Mouse (Mus musculus) thymus, postnatal 0 days (tissue): Measurements from ENCODE around the gene Anln. TPM values are rescaled to one million over a fixed set of nuclear protein-coding genes. Genes with fewer than 3 reads are reported as not detected.
"Not testable (repeated sequence)": the region's sequence is repeated elsewhere in the genome, so short reads cannot be mapped to it uniquely, and the experiment has no call there.

Experiments
- DNase-seq: peaks from one replicate; pipeline ENCODE4 v3.0.0-alpha.2; 2015; ENCODE audit warnings: low spot score
- polyA plus RNA-seq: library from polyadenylated mRNA; unstranded; fragments of >200 nt; fragmentation: Nextera tagmentation; extraction: Ambion mirVana; gene quantifications from 2 replicates; pipeline ENCODE4 v1.2.1, GENCODE M21; 2015

Anln gene
- polyA plus RNA-seq, result 20.1 and 20.7 TPM in 2 replicates

DNA sequence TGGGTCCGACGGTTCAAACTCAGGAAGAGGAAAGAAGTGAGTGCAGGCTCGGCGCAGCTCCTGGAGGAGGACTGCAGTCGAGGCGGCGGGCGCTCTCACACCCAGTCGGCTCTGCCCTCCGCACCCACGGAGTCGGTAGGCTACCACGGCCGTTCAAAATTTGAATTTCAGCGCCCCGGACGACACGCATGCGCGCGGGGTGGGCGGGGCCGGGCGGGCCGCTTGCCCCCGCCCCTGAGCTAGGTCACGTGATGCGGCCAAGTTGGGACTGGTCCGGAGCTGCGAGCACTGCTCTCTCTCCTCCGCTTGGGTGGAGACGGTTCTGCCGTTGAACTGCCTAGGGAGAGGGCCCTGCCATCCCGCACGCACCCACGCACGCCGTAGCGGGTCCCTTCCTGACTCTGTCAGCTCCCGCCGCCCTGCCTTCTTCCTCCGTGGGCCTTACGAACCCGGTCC lies at the start of gene Anln:
TSS of gene Anln (minus strand) at position 168 of the 456 bp plus-strand sequence.
- peak; percentile 94 for DNase-seq

DNA sequence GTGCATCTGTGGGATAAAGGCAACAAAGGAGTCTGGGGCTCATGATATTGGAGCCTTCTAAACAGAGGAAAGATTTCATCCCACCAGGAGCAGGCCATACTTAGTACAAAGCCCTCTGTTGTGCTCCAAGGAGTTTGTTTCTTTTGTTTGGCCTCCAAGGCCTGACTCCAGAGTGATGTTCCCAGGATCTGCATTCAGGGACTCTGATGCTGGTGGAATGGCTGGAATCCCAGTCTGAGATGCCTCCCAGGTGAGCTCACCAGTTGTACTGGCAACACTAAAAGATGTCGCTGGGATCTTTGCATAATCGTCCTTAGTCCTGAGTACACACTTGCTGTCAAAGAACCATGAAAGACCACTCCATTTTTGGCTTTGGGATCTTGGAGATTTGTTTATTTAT lies 45.1 kb upstream of the Anln start:
- no peak for DNase-seq

DNA sequence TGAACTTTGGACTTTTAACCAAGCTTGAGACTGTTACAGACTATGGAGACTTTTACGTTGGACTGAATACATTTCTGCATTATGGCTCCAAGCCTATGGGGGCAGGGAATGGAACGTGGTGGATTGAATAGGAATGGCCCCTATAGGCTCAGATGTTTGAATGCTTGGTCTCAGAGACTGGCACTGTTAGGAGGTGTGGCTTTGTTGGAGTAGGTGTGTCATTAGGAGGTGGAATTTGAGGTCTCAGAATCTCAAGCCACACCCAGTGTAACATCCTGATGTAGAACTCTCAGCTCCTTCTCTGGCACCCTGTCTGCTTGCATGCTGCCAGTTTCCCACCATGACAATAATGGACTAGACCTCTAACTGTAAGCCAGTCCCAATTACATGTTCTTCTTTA lies 44.2 kb upstream of the Anln start:
- no peak for DNase-seq

DNA sequence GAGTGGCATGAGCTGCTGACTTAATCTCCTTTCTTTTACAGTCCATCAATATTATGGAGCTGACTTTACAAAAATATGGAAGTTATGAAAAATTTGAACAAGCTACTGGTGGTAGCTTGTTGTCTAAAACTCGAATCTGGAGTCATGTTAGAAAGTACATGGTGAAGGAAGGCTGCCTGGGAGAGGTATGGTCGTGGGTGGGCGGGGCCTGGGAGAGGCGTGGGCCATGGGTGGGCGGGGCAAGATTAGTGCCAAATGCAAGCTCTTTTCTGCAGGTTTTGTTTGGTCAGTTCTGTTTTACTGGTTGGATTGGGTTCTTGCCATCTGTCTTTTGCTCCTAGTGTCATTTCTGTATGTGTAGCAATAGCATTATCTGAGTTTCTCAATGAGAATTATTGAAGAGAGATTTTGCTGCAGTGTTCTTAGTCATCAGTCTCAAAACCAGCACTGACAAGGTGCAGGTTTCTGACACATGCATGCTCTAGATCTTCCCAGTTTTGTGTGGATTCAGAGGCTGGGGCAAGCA lies 41.4 kb upstream of the Anln start:
- DNase-seq, result peak; percentile 55

DNA sequence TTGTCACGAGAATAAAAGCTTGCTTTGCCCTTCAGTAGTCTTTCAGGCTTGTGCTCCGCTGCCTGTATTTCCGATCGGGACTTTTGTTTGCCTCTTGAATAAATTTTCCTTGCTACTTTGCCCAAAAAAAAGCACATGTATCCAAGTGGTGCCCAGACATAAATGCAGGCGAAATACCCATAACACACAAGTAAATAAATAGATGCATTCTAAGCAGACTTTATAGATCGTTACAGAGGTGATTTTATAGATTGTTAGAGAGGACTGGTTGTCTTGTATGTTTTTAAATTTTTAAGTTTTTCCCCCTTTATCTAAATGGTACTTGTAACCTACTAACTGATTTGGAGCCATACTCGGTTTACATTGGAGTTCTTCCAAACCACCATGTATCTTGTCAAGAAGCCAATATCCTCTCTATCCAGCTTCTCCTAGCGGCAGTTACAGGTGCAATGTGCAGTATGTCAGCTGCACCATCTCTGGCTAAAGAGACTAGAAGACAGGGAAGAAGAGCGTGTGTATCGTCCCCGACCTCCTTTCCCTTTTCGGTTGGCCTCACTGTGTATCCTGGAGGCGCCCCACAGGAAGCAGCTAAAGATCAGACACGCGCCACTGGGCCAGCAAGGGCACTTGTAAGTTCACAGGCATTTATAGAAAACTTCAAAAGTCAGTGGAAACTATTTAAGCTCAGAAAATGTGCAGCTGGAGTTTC lies 40.7 kb upstream of the Anln start:
- DNase-seq, result peak; percentile 75

DNA sequence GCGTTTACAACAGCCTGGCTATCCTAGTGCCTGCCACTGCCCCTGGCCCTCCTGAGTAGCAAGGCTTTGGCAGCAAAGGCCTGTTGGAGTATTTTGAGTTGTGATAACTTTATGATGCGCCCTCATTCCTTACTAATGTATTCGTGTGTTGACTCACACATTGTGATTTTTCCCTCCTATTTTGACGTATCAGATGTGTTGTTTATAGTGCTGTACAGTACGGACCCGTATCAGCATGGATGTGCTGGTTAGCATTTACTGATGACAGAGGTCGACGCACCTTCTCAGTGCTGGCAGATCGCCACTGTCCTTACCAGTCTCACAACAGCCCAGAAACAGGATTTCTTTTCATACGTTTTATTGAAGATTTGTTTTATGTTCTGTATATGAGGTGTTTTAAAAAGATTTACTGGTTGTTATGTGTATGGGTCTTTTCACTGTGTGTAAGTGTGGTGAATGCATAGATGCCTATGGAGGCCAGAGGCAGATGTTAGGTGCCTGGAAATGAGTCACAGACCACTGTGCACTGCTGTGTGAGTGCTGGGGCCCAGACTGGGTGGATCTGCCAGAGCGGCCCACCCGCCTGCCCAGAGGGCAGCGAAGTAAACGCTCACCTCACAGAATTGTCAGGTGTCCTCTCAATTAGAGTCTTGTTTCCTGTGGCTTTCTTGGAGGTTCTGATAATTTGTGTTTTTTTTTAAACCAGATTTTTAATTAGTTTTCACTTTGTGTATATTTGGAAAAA lies 39.9 kb upstream of the Anln start:
- no peak for DNase-seq

DNA sequence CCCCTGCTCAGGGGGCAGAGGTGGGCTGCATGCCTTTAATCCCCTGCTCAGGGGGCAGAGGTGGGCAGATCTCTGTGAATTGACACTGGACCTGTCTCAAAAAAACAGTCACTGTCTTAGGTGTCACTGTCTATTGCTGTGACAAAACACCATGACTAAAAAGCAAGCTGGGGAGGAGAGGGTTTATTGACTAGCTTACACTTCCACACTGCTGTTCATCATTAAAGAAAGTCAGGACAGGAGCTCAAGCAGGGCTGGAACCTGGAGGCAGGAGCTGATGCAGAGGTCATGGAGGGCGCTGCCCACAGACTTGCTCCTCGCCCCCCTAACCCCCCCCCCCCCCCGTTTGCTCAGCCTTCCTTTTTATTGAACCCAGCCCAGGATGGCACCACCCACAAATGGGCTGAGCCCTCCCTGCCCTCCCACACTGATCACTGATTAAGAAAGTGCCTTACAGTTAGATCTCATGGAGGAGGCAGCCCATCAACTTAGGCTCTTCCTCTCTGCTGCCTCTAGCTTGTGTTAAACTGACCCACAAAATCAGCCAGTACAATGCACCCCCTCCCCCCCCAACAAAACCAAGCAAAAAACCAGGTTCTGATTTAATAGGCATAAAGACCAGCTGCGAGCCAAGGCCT lies 39.2 kb upstream of the Anln start:
- no peak for DNase-seq

DNA sequence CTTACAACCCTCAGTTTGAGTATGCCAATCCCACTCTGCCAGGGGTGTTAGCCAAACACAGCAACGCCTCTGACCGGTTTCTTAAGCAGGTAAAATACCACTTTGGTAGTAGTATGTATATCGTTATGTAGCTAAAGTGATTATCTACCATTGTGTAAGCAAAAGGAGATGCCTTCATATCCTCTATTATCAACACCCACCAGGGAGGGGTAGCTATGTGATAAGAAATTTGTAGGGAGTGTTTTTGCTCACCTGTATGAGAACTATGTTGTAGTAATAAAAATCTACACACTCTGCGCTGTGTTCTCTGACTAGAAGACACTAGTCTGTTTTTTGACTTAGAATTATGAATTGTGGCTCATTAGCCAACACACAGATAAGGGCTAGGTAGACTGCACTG lies 35.7 kb upstream of the Anln start:
- DNase-seq, result no peak

DNA sequence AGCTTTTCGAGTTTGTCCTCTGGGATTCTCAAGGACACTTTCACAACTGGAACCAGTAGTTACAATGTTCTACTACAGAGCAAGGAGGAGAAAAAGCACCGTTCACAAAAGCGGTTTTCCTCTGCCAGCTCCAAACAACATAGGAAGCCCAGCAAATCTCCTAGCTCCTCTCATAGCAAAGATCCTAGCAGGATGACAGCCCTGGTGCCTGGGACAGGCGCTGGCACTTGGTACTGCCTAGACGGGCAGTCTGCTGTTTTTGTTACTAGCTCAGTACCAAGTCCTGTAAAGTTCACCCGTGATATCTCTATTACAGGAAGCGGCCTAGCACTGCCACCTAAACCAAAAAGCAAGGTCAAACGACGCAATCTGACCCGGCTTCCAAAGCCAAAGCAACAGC lies 35.2 kb upstream of the Anln start:
- DNase-seq, result no peak

DNA sequence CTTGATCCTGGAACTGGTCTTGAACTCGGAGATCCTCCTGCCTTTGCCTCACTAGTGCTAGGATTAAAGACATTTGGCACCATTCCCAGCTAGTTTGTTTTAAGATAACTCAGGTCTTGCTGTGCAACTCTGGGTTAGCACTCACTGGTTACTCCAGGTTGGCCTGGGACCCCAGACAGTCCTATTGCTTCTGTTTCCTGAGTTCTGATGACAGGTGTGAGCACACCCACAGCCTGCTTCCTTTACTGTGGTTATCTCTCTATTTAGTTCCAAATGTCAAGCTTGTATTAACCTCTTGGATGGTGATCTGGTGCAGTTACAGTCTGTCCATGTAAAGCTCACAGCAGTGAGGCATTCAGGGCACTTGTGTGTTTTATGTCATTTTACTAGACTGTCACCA lies 34.5 kb upstream of the Anln start:
- DNase-seq, result no peak

DNA sequence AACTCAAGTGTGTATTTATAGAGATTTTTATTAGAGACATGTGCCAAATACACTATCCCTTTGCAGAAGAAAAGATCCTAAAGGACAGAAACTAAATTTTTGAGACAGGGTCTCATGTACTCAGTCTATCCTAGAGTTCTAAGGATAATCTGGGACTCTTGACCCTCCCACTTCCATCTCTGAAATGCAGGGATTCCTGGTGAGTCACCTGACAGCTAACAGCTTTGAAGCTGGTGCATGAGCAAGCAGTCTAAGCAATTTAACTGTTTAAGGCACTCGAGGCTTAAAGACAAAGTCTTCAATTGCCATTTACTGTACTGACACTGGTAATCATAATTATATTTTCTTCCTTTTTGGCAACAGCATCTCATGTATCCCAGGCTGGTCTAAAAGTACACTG lies 33.6 kb upstream of the Anln start:
- no peak for DNase-seq

DNA sequence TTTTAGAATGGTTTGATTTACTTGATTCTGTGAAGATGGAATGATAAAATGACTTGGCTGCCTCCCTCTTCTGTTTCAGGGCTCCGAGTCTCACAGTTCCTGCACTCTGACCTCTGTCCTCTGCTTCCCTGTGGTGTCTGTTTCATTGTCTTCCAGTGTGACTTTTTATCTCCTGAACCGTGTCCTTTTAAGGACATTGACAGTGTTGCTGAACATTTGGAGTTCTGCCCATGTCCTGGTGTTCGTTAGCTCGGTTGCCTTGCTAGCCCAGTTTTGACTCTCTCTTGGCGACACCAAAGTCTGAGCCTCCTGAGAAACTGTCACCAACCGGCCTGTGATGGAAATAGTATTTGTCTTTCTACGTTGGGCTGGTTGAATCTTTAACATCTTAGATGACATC lies 31.5 kb upstream of the Anln start:
- DNase-seq, result no peak

DNA sequence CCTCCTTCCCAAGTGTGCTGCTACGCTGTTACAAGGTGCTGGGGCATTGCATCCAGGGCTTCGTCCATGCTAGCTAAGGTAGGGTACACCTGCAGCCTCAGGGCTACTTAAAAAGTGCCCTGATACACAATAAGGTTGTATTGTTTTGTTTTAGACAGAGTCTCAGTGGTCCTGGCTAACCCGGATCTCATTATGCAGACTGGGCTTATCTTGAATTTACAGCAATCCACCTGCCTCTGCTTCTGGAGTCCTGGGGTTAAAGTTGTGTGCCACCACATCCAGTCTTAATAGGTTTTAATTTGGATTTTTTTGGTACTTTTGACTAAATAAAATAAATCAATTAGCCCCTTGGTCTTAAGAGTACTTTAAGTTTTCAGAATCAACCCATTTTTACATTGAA lies 30.9 kb upstream of the Anln start:
- DNase-seq, result no peak

DNA sequence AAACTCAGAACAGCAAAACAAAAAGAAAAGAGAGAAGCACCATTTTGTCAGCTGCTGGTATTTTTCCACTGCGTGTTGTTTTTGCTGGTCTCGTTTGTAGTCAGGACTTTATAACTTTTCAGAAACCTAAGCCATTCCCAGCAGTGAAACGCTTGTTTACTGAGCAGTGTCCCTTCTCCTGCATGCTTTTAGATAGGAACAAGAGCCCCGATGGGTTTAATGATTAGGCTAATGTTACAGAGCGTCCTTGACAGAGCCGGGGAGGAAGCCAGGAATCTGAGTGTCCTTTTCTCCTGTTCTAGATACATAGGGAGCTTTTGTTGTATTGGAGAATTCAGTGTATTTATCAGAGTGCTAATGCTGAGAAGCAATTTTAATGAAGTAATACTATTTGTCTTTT lies 28.6 kb upstream of the Anln start:
- no peak for DNase-seq

DNA sequence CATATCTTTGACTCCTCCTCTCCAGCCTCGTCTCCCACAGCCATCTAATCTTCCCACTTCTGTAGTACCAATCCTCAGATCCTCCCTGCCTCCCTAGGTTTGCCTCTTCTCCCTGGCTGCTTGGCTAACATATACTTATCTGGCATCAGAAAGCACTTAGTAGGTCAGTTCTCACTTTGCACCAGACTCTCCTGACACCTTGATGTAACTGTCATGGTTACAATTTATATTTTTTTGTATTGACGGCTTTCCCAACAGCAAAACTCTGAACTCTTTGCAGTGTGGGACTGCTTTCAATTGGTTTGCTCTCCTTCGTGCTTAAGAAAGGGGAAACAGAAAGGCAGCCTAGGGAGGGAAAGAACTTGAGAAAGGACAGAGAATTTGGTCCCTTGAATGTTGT lies 27.2 kb upstream of the Anln start:
- DNase-seq, result no peak

DNA sequence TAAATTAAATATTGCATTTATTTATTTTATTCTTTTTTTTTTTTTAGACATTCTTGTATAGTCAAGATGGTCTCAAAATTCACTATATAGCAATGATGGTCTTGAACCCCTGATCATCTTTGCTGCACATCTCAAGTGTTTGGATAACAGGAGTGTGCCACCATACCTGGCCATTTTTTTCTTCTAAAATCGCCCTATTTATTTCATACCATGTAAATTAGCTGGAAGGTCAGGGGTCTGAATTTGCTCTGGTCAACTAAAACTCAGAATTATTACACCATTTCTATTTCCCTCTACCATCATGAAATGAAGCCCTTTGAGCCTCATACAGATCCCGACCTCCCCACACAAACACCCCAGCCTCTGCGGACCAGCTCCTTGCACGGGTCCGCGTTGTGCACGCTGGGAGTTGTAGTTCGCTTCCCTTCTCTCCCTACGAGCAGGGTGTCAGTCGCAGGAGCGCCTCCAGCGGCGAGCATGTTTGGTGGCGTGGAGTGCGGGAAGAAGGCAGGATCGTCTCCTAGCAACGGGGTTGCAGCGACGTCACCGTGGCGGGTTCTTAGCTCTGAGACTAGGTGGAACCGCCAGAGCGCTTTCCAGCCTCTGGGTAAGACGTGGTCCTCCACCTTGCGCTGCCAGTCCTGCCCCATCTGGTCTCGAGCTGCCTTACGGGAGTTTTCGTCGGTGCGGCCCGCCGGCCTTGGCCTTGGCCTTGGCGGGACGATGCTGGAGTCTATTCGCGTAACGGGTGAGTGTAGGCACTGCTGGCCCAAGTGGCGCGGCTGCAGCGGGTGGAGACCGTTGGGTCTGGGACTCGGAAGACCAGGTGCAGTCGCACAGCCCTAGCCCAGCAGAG lies 22.2 kb upstream of the Anln start, which contains the start of gene 9530077C05Rik:
TSS of gene 9530077C05Rik (plus strand) at position 512 of the 856 bp plus-strand sequence.
- DNase-seq, result peak; percentile 97

DNA sequence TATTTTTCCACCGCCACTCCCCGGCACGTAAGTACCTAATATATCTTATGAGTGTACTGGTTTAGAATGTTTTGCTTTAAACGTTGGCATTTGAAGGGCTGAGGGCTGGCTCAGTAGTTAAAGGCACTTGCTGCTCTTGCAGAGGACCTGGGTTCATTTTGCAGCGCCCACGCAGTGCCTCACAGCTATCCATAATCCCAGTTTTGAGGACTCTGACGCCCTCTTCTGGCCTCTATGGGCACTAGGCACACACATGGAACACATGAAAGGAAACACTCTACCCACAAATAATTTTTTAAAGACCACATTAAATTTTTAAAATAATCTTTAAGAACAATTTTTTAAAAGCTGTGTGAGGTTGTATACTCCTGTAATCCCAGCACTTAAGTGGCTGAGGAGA lies 20.5 kb upstream of the Anln start:
- DNase-seq, result no peak

DNA sequence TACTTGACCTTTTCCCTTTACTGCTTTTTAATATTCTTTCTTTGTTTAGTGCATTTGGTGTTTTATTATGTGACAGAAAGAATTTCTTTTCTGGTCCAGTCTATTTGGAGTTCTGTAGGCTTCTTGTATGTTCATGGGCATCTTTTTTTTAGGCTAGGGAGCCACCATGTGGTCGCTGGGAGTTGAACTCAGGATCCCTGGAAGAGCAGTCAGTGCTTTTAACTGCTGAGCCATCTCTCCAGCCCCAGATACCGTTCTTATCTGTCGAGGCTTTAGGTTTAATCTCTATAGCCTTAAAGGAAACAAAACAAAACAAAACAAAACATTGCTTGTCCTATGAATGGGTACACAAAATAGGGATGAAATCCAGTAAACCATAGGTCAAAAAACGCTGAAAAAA lies 19.4 kb upstream of the Anln start:
- not testable (repeated sequence) for DNase-seq

DNA sequence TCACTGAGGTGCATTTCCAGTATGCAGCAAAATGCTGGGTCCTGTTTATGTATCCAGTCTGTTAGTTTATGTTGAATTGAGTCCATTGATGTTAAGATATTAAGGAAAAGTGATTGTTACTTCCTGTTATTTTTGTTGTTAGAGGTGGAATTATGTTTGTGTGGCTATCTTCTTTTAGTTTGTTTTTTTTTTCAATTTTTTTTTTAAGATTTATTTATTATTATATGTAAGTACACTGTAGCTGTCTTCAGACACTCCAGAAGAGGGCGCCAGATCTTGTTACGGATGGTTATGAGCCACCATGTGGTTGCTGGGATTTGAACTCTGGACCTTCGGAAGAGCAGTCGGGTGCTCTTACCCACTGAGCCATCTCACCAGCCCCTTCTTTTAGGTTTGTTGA lies 18.6 kb upstream of the Anln start:
- DNase-seq, result not testable (repeated sequence)

DNA sequence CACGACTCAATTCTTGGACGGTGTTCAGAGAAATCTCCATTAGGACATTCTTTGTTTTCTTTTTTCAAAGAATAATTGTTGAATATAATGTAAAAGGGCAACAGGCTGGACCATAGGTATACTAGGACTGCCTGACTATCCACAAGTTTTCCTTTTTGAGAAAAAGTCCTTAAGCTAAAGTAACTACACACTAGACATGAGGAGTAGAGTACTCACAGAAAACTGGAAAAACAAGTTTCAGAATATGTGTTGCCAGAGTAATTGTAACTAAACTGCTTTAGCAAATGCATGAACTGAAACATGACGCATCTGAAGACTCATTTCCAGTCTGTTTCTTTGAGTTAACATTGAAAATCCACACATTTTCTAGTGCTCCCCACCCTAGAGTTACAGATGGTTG lies 16.4 kb upstream of the Anln start:
- DNase-seq, result no peak

DNA sequence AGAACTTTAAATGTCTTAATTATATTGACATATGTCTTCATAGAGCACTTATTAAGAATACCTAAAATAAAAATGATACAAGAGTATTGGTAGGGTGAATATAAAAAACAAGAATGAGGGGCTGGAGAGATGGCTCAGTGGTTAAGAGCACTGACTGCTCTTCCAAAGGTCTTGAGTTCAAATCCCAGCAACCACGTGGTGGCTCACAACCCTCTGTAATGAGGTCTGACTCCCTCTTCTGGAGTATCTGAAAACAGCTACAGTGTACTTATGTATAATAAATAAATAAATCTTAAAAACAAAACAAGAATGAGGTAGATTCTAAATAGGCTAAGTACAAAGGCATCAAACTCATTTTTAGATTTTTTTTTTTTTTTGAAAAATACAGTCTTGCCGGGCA lies 14.5 kb upstream of the Anln start:
- not testable (repeated sequence) for DNase-seq
